Mouse (Mus musculus): ENCODE data around the gene Glrp1.

Glrp1 gene

GRCm38 (mm10) chr1:88491617-88492378 is 18.1 kb downstream of the Glrp1 start:
- no peak for DNase-seq

GRCm38 (mm10) chr1:88490164-88490563 is 19.7 kb downstream of the Glrp1 start:
- DNase-seq, result no peak

GRCm38 (mm10) chr1:88488957-88489356 is 20.9 kb downstream of the Glrp1 start:
- no peak for DNase-seq

GRCm38 (mm10) chr1:88486336-88486735 is 23.5 kb downstream of the Glrp1 start:
- no peak for DNase-seq

- DNase-seq, result no peak
These were observed 25.8 kb downstream of the Glrp1 start for GRCm38 (mm10) chr1:88484059-88484458.

GRCm38 (mm10) chr1:88482142-88483099 is 27.4 kb downstream of the Glrp1 start:
- no peak for DNase-seq

GRCm38 (mm10) chr1:88480594-88480993 is 29.3 kb downstream of the Glrp1 start:
- no peak for DNase-seq

GRCm38 (mm10) chr1:88478205-88478604 is 31.7 kb downstream of the Glrp1 start:
- no peak for DNase-seq

GRCm38 (mm10) chr1:88476554-88477085 is 33.2 kb downstream of the Glrp1 start:
- DNase-seq, result no peak

- no peak for DNase-seq
These were observed 34.3 kb downstream of the Glrp1 start for GRCm38 (mm10) chr1:88475502-88475953.

- DNase-seq, result no peak
These were observed 35.3 kb downstream of the Glrp1 start for GRCm38 (mm10) chr1:88474598-88474997.

- no peak for DNase-seq
These were observed 36.0 kb downstream of the Glrp1 start for GRCm38 (mm10) chr1:88473899-88474298.

- no peak for DNase-seq
These were observed 37.6 kb downstream of the Glrp1 start for GRCm38 (mm10) chr1:88472258-88472657.

GRCm38 (mm10) chr1:88469746-88470145 is 40.1 kb downstream of the Glrp1 start:
- DNase-seq, result no peak

GRCm38 (mm10) chr1:88468335-88468734 is 41.5 kb downstream of the Glrp1 start:
- DNase-seq, result no peak

GRCm38 (mm10) chr1:88467866-88468265 is 42.0 kb downstream of the Glrp1 start:
- DNase-seq, result no peak

GRCm38 (mm10) chr1:88466325-88467064 is 43.4 kb downstream of the Glrp1 start:
- DNase-seq, result no peak

- DNase-seq, result no peak
These were observed 44.1 kb downstream of the Glrp1 start for GRCm38 (mm10) chr1:88465722-88466121.

GRCm38 (mm10) chr1:88464109-88464905 is 45.6 kb downstream of the Glrp1 start:
- DNase-seq, result no peak

GRCm38 (mm10) chr1:88463241-88463640 is 46.6 kb downstream of the Glrp1 start:
- no peak for DNase-seq

GRCm38 (mm10) chr1:88462484-88462883 is 47.4 kb downstream of the Glrp1 start:
- DNase-seq, result no peak

GRCm38 (mm10) chr1:88461096-88461495 is 48.8 kb downstream of the Glrp1 start:
- no peak for DNase-seq
